Mouse (Mus musculus): ENCODE measurements around the gene Frem2. TPM values are rescaled to one million over a fixed set of nuclear protein-coding genes. Genes with fewer than 3 reads are reported as not detected.

Frem2 gene
- polyA plus RNA-seq, 1 experiment from 2014 or later, result 0.06 TPM

DNA sequence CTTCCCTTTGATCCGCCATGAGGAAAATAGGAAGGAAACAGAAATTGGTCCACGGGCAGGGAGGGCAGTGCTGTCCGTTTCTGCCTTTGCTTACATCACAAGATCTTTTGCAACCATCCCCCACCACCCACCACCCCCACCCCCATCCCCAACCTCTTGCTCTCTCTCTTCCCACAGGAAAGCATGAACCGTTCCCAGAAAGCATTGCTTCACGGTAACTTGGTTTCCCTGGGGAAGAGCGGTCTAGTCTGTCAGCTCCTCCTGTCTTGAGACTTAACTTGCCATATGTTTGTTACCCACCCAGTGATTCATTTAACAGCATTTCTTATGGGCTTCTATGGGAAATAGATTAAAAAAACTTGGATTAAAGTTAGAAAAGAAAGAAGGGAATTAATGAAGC is 85.5 kb downstream of the Frem2 start:
- H3K27me3 ChIP-seq (ENCODE audit: insufficient read depth, low read length), result no peaks in the 10 kb centered on the region
- DNase-seq (no peak), ATAC-seq (no peak)
- WGBS (ENCODE audit: insufficient replicate concordance), result 52% methylated on average over 6 of the region's 6 CpGs
- no peaks in the 10 kb centered on the region for H3K9me3 ChIP-seq (ENCODE audit: low read length)
- H3K4me1 ChIP-seq (ENCODE audit: insufficient read depth), result no peaks in the 10 kb centered on the region
- no peak overlapping the region for H3K4me3 ChIP-seq (ENCODE audit: low read depth, low read length)
- no peak overlapping the region for H3K9ac ChIP-seq (replicated peaks)
- H3K36me3 ChIP-seq (replicated peaks; ENCODE audit: insufficient read depth, low read length), result no peaks in the 10 kb centered on the region
- no peak overlapping the region for H3K4me2 ChIP-seq (ENCODE audit: low read depth, low read length)
- TF ChIP-seq EP300 (IDR thresholded peaks at IDR 0.05; ENCODE audit: low read depth), result no peak
- no peak for TF ChIP-seq CTCF (IDR thresholded peaks at IDR 0.05; ENCODE audit: low read depth)
- no peak overlapping the region for H3K27ac ChIP-seq (ENCODE audit: low read depth)

DNA sequence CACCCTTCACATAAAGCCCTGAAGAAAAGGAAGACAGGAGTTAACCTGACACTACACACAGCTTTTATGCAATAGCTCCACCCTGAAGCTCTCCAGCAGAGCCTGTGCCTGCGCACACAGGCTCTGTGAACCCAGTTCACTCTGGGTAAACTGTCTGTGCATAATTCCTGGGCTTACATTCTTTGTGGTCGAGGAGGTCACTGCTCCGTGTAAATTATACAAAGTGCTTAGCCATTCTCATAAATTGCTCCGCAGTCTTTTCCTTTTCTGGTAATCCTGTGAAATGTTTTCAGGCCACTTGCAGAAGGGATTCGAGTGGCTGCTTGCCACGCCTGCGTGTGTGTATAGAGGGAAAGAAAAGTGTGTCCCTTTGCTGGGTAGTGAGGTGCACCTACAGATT is 92.6 kb downstream of the Frem2 start:
- 0 out of 2 replicates have a peak, but pooled peaks cover 3% of the 10 kb centered on the region for H3K4me1 ChIP-seq (ENCODE audit: insufficient read depth)
- no peak overlapping the region for H3K4me2 ChIP-seq (ENCODE audit: low read depth, low read length)
- H3K27ac ChIP-seq (ENCODE audit: low read depth), result no peak overlapping the region
- no peaks in the 10 kb centered on the region for H3K9me3 ChIP-seq (ENCODE audit: low read length)
- no peak overlapping the region for H3K4me3 ChIP-seq (ENCODE audit: low read depth, low read length)
- no peaks in the 10 kb centered on the region for H3K36me3 ChIP-seq (replicated peaks; ENCODE audit: insufficient read depth, low read length)
- 52% methylated on average over 7 of the region's 7 CpGs for WGBS (ENCODE audit: insufficient replicate concordance)
- DNase-seq (no peak), ATAC-seq (no peak)
- no peak overlapping the region for H3K9ac ChIP-seq (replicated peaks)
- TF ChIP-seq CTCF (IDR thresholded peaks at IDR 0.05; ENCODE audit: low read depth), result no peak
- no peak for TF ChIP-seq EP300 (IDR thresholded peaks at IDR 0.05; ENCODE audit: low read depth)
- H3K27me3 ChIP-seq (ENCODE audit: insufficient read depth, low read length), result no peaks in the 10 kb centered on the region

DNA sequence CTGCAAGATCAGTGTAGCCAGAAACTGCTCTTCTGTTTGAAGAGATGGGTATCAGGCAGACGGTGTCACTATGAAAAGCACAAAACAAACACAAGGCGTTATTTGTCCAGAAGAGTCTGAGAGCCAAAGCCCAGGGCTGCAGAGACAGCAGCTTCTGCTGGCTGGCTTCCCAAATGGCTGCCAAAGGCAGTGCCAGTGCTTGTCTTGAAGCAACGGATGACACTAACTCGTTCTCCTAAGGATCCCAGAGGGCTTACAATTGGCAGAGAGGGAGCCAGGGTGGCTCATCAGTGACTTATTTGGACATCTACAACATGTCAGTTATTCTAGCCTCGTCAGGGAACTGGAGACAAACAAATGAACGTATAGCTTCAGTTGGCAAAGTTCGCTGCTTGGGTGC is 93.4 kb downstream of the Frem2 start:
- no peaks in the 10 kb centered on the region for H3K9me3 ChIP-seq (ENCODE audit: low read length)
- no peak overlapping the region for H3K27ac ChIP-seq (ENCODE audit: low read depth)
- H3K27me3 ChIP-seq (ENCODE audit: insufficient read depth, low read length), result no peaks in the 10 kb centered on the region
- H3K9ac ChIP-seq (replicated peaks), result no peak overlapping the region
- no peak for ATAC-seq
- no peak overlapping the region for H3K4me2 ChIP-seq (ENCODE audit: low read depth, low read length)
- 50% methylated on average over 7 of the region's 7 CpGs for WGBS (ENCODE audit: insufficient replicate concordance)
- 0 out of 2 replicates have a peak, but pooled peaks cover 3% of the 10 kb centered on the region for H3K4me1 ChIP-seq (ENCODE audit: insufficient read depth)
- no peak overlapping the region for H3K4me3 ChIP-seq (ENCODE audit: low read depth, low read length)
- H3K36me3 ChIP-seq (replicated peaks; ENCODE audit: insufficient read depth, low read length), result no peaks in the 10 kb centered on the region
- TF ChIP-seq EP300 (IDR thresholded peaks at IDR 0.05; ENCODE audit: low read depth) (no peak), CTCF (IDR thresholded peaks at IDR 0.05; ENCODE audit: low read depth) (no peak)
- DNase-seq, result no peak

DNA sequence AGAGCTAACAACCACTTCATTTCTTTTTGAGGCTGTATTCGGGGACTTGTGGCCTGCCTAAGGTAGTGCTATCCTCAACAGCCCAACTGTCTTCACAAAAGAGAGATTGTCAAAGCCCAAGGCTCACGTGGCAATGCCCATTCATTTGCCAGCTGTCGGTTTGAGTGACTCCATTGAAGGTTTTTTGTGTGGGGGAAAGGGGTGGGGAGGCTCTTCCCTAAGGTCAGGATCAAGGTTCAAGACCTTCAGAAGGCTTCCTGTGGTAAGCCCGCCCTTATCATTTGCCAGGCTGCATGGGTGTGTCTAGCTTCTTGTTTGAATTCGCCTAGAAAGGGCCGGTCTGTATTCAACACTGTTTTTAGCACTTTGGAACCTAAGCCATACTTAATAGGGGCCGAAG is 95.3 kb downstream of the Frem2 start:
- 52% methylated on average over 7 of the region's 7 CpGs for whole genome bisulfite sequencing (ENCODE audit: insufficient replicate concordance)

DNA sequence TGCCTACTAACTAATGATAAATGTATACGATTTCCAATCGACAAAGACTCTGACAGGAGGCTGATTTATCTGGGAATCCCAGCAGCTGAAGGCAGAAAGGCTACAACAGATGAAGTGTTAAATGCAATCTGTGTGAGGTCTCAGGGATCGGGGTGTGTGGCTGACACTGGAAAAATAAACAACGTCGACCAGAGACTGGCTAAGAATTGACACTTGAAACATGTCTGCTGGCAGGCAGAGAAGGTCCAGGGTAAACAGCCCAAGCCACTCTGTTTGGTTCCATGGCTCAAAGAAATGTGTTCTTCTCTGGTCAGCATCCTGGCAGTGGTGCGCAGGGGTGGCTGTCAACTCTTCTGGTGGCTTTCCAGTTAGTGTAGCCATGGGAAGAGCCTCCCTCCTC is 98.1 kb downstream of the Frem2 start:
- TF ChIP-seq CTCF (IDR thresholded peaks at IDR 0.05; ENCODE audit: low read depth) (no peak), EP300 (IDR thresholded peaks at IDR 0.05; ENCODE audit: low read depth) (no peak)
- H3K36me3 ChIP-seq (replicated peaks; ENCODE audit: insufficient read depth, low read length), result no peaks in the 10 kb centered on the region
- no peak overlapping the region for H3K27ac ChIP-seq (ENCODE audit: low read depth)
- H3K4me2 ChIP-seq (ENCODE audit: low read depth, low read length), result no peak overlapping the region
- ATAC-seq (no peak), DNase-seq (no peak)
- WGBS (ENCODE audit: insufficient replicate concordance), result 25% methylated on average over 6 of the region's 6 CpGs
- H3K9me3 ChIP-seq (ENCODE audit: low read length), result no peaks in the 10 kb centered on the region
- H3K4me1 ChIP-seq (ENCODE audit: insufficient read depth), result 0 out of 2 replicates have a peak, but pooled peaks cover 2% of the 10 kb centered on the region
- no peaks in the 10 kb centered on the region for H3K27me3 ChIP-seq (ENCODE audit: insufficient read depth, low read length)
- H3K4me3 ChIP-seq (ENCODE audit: low read depth, low read length), result no peak overlapping the region
- H3K9ac ChIP-seq (replicated peaks), result no peak overlapping the region

More for the DNA sequence above, 95.3 kb downstream of the Frem2 start:
- Histone ChIP-seq H3K4me1 (ENCODE audit: insufficient read depth) (0 out of 2 replicates have a peak, but pooled peaks cover 3% of the 10 kb centered on the region), H3K4me3 (ENCODE audit: low read depth, low read length) (no peak overlapping the region), H3K27ac (ENCODE audit: low read depth) (no peak overlapping the region), H3K36me3 (replicated peaks; ENCODE audit: insufficient read depth, low read length) (no peaks in the 10 kb centered on the region), H3K27me3 (ENCODE audit: insufficient read depth, low read length) (no peaks in the 10 kb centered on the region), H3K4me2 (ENCODE audit: low read depth, low read length) (no peak overlapping the region), H3K9me3 (ENCODE audit: low read length) (no peaks in the 10 kb centered on the region), H3K9ac (replicated peaks) (no peak overlapping the region)
- ATAC-seq, result no peak
- no peak for DNase-seq
- TF ChIP-seq EP300 (IDR thresholded peaks at IDR 0.05; ENCODE audit: low read depth) (no peak), CTCF (IDR thresholded peaks at IDR 0.05; ENCODE audit: low read depth) (no peak)

DNA sequence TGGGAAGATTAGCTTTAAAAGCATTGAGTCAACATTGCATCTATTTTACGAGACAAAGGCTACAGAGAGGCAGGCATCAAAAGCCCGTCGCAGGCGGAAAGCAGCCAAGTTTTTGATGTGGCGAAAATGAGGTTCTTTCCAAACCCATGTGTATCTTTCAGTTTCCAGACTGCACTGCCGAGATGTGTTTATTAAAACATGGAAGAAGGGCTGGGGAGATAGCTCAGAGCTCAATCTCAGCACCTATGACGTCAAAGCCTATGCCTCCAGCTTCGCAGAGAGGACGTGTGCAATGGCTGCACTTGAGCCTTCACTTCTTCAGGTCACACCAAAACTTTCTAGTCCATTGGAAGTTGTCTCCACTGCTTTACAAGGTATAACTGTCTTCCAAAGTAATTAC is 98.9 kb downstream of the Frem2 start:
- no peak overlapping the region for H3K27ac ChIP-seq (ENCODE audit: low read depth)
- H3K4me3 ChIP-seq (ENCODE audit: low read depth, low read length), result no peak overlapping the region
- H3K4me1 ChIP-seq (ENCODE audit: insufficient read depth), result no peaks in the 10 kb centered on the region
- no peaks in the 10 kb centered on the region for H3K9me3 ChIP-seq (ENCODE audit: low read length)
- H3K36me3 ChIP-seq (replicated peaks; ENCODE audit: insufficient read depth, low read length), result no peaks in the 10 kb centered on the region
- H3K9ac ChIP-seq (replicated peaks), result no peak overlapping the region
- 74% methylated on average over 9 of the region's 9 CpGs for WGBS (ENCODE audit: insufficient replicate concordance)
- DNase-seq (no peak), ATAC-seq (no peak)
- H3K4me2 ChIP-seq (ENCODE audit: low read depth, low read length), result no peak overlapping the region
- TF ChIP-seq CTCF (IDR thresholded peaks at IDR 0.05; ENCODE audit: low read depth) (no peak), EP300 (IDR thresholded peaks at IDR 0.05; ENCODE audit: low read depth) (no peak)
- H3K27me3 ChIP-seq (ENCODE audit: insufficient read depth, low read length), result no peaks in the 10 kb centered on the region

Data from liver, postnatal 0 days (tissue).